Mouse (Mus musculus): Measurements from ENCODE around the gene Fcgr1. TPM values are rescaled to one million over a fixed set of nuclear protein-coding genes. Genes with fewer than 3 reads are reported as not detected.
"Not testable (repeated sequence)": the region's sequence is repeated elsewhere in the genome, so short reads cannot be mapped to it uniquely, and the experiment has no call there.

Fcgr1 gene
- polyA plus RNA-seq, 1 experiment from 2014 or later, result 4.7 TPM

DNA sequence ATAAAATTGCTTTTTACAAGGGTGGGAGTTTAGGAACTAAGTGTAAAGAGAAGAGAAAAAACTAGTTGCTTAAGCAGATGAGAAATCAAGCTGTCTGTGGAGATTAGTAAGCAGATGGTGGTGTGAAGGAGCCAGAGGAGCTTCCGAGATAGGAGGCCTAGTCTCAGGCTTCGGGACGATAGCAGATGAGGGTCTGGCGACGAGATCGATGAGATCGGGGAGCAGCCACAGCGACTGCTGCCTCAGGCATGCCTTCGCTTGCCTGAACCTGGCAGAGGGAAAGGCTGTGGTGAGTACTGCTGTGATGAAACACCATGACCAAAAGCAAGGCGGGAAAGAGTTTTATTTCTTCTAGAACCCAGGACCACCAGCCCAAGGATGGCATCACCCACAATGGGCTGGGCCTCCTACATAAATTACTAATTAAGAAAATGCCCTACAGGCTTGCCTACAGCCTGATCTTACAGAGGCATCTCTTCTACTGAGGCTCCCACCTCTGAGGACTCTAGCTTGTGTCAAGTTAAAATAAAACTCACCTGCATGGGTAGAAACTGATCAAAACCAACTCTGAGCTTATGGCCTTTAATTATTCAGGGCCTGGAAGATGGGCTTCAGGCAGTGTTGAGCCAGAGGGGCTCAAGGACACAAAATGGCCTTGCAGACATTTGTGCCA is 39.0 kb downstream of the Fcgr1 start:
- Histone ChIP-seq H3K27me3 (replicated peaks; ENCODE audit: insufficient read depth, low read length) (peaks cover 13% of the 10 kb centered on the region), H3K4me3 (ENCODE audit: low read depth, low read length) (no peak overlapping the region), H3K4me2 (replicated peaks; ENCODE audit: low read depth, low read length) (no peak overlapping the region), H3K4me1 (ENCODE audit: insufficient read depth, low read depth, low read length) (no peaks in the 10 kb centered on the region), H3K27ac (ENCODE audit: low read length) (no peak overlapping the region), H3K36me3 (ENCODE audit: insufficient read depth, low read length) (no peaks in the 10 kb centered on the region), H3K9me3 (ENCODE audit: low read length) (no peaks in the 10 kb centered on the region), H3K9ac (replicated peaks; ENCODE audit: low read depth) (no peak overlapping the region)
- TF ChIP-seq CTCF (IDR thresholded peaks at IDR 0.05), result no peak
- no peak for TF ChIP-seq EP300 (IDR thresholded peaks at IDR 0.05)
- ATAC-seq, result no peak
- DNase-seq (ENCODE audit: low spot score), result no peak
- 54% methylated on average over 10 of the region's 10 CpGs for WGBS

GRCm38 (mm10) chr3:96251787-96252186 is 42.0 kb downstream of the Fcgr1 start:
- Histone ChIP-seq H3K27ac (ENCODE audit: low read length) (no peak overlapping the region), H3K27me3 (replicated peaks; ENCODE audit: insufficient read depth, low read length) (peaks cover 3% of the 10 kb centered on the region; the same call in 1 of the 2 replicates), H3K36me3 (ENCODE audit: insufficient read depth, low read length) (no peaks in the 10 kb centered on the region), H3K9me3 (ENCODE audit: low read length) (no peaks in the 10 kb centered on the region), H3K9ac (replicated peaks; ENCODE audit: low read depth) (no peak overlapping the region), H3K4me2 (replicated peaks; ENCODE audit: low read depth, low read length) (no peak overlapping the region), H3K4me3 (ENCODE audit: low read depth, low read length) (no peak overlapping the region), H3K4me1 (ENCODE audit: insufficient read depth, low read depth, low read length) (0 out of 2 replicates have a peak, but pooled peaks cover 3% of the 10 kb centered on the region)
- ATAC-seq, result no peak
- WGBS, result 86% methylated on average over 3 of the region's 3 CpGs
- TF ChIP-seq EP300 (IDR thresholded peaks at IDR 0.05) (no peak), CTCF (IDR thresholded peaks at IDR 0.05) (no peak)
- no peak for DNase-seq (ENCODE audit: low spot score)

- no peak overlapping the region for H3K9ac ChIP-seq (replicated peaks; ENCODE audit: low read depth)
- ATAC-seq, result no peak
- no peak for DNase-seq (ENCODE audit: low spot score)
- H3K9me3 ChIP-seq (ENCODE audit: low read length), result no peaks in the 10 kb centered on the region
- no peak for TF ChIP-seq EP300 (IDR thresholded peaks at IDR 0.05)
- H3K27me3 ChIP-seq (replicated peaks; ENCODE audit: insufficient read depth, low read length), result peaks cover 3% of the 10 kb centered on the region; the same call in 1 of the 2 replicates
- no peak overlapping the region for H3K27ac ChIP-seq (ENCODE audit: low read length)
- H3K4me3 ChIP-seq (ENCODE audit: low read depth, low read length), result no peak overlapping the region
- 72% methylated on average over 3 of the region's 3 CpGs for WGBS
- no peaks in the 10 kb centered on the region for H3K36me3 ChIP-seq (ENCODE audit: insufficient read depth, low read length)
- no peak overlapping the region for H3K4me2 ChIP-seq (replicated peaks; ENCODE audit: low read depth, low read length)
- H3K4me1 ChIP-seq (ENCODE audit: insufficient read depth, low read depth, low read length), result 0 out of 2 replicates have a peak, but pooled peaks cover 3% of the 10 kb centered on the region
Measured at GRCm38 (mm10) chr3:96250890-96251289, 42.9 kb downstream of the Fcgr1 start.

DNA sequence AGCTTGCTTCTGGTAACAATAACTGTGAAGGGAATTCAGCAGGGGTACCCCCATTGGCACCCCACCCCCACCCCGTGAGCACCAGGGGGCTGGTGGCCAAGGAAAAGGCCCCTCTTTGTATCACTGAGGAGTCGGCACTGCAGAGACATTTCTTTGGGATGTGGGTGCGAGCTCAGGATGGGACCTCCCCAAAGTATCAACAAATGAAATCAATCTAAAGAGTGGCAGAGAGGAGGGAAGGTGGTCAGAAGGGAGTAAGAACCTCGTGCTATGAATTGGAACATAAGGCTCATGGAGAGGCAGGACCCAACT is 44.8 kb downstream of the Fcgr1 start:
- Histone ChIP-seq H3K4me2 (replicated peaks; ENCODE audit: low read depth, low read length) (no peak overlapping the region), H3K4me1 (ENCODE audit: insufficient read depth, low read depth, low read length) (peaks cover 7% of the 10 kb centered on the region; the same call in 1 of the 2 replicates), H3K9me3 (ENCODE audit: low read length) (no peaks in the 10 kb centered on the region), H3K27ac (ENCODE audit: low read length) (no peak overlapping the region), H3K4me3 (ENCODE audit: low read depth, low read length) (no peak overlapping the region), H3K36me3 (ENCODE audit: insufficient read depth, low read length) (no peaks in the 10 kb centered on the region), H3K9ac (replicated peaks; ENCODE audit: low read depth) (no peak overlapping the region), H3K27me3 (replicated peaks; ENCODE audit: insufficient read depth, low read length) (peaks cover 2% of the 10 kb centered on the region; the same call in 1 of the 2 replicates)
- no peak for TF ChIP-seq EP300 (IDR thresholded peaks at IDR 0.05)
- TF ChIP-seq CTCF (IDR thresholded peaks at IDR 0.05), result no peak
- 48% methylated on average over 4 of the region's 4 CpGs for WGBS
- no peak for ATAC-seq
- DNase-seq (ENCODE audit: low spot score), result no peak

GRCm38 (mm10) chr3:96248141-96249033 is 45.4 kb downstream of the Fcgr1 start:
- H3K27ac ChIP-seq (ENCODE audit: low read length), result no peak overlapping the region
- WGBS, result 36% methylated on average over 6 of the region's 6 CpGs
- H3K4me1 ChIP-seq (ENCODE audit: insufficient read depth, low read depth, low read length), result peaks cover 10% of the 10 kb centered on the region; the same call in 1 of the 2 replicates
- DNase-seq (ENCODE audit: low spot score), result no peak
- TF ChIP-seq EP300 (IDR thresholded peaks at IDR 0.05) (no peak), CTCF (IDR thresholded peaks at IDR 0.05) (no peak)
- H3K27me3 ChIP-seq (replicated peaks; ENCODE audit: insufficient read depth, low read length), result no peaks in the 10 kb centered on the region; the same call in 1 of the 2 replicates
- H3K4me2 ChIP-seq (replicated peaks; ENCODE audit: low read depth, low read length), result no peak overlapping the region
- H3K9me3 ChIP-seq (ENCODE audit: low read length), result no peaks in the 10 kb centered on the region
- no peak overlapping the region for H3K4me3 ChIP-seq (ENCODE audit: low read depth, low read length)
- no peak overlapping the region for H3K9ac ChIP-seq (replicated peaks; ENCODE audit: low read depth)
- no peak for ATAC-seq
- no peaks in the 10 kb centered on the region for H3K36me3 ChIP-seq (ENCODE audit: insufficient read depth, low read length)

DNA sequence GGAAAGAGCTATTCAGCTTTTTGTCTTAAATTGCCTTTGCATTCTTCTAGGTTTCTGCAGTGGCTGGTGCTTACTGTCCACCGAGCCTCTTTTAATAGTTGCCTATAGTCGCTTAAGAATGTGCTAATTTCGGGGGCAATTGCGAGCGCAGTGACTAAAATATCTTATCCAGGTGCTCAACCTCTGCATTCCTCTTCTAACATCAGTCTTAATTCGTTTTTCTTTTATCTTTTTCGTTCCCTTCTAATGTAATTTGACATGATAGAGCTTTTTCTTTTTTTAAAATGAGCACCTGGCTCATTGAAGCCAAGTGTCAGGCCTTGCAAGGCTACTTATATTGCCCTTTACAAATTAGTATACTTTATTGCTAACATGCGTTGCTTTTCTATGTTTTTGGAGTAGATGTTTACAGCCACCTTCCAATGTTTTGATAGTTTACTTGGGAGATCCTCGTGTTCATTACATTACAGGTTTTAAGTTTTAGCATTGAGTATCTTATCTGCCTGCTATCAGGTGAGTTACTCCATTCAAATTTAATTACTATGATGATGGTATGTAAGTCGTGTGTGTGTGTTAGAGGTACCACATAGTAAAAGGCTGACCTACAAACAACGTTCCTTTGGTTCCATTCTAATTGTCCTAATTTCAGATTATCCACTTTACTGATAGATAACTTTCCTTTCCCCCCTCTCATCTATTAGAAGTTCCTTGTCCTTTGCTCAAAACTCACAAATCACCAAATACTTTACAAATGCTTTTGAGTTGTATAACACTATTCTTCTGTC is 46.2 kb downstream of the Fcgr1 start:
- TF ChIP-seq CTCF (IDR thresholded peaks at IDR 0.05), result no peak
- TF ChIP-seq EP300 (IDR thresholded peaks at IDR 0.05), result no peak
- Histone ChIP-seq H3K9ac (replicated peaks; ENCODE audit: low read depth) (no peak overlapping the region), H3K4me3 (ENCODE audit: low read depth, low read length) (no peak overlapping the region), H3K9me3 (ENCODE audit: low read length) (no peaks in the 10 kb centered on the region), H3K27ac (ENCODE audit: low read length) (no peak overlapping the region), H3K36me3 (ENCODE audit: insufficient read depth, low read length) (no peaks in the 10 kb centered on the region), H3K4me2 (replicated peaks; ENCODE audit: low read depth, low read length) (no peak overlapping the region; the same call in 1 of the 2 replicates), H3K27me3 (replicated peaks; ENCODE audit: insufficient read depth, low read length) (no peaks in the 10 kb centered on the region), H3K4me1 (ENCODE audit: insufficient read depth, low read depth, low read length) (peaks cover 10% of the 10 kb centered on the region; the same call in 1 of the 2 replicates)
- 13% methylated on average over 11 of the region's 11 CpGs for WGBS
- DNase-seq (ENCODE audit: low spot score), result no peak
- ATAC-seq, result no peak

DNA sequence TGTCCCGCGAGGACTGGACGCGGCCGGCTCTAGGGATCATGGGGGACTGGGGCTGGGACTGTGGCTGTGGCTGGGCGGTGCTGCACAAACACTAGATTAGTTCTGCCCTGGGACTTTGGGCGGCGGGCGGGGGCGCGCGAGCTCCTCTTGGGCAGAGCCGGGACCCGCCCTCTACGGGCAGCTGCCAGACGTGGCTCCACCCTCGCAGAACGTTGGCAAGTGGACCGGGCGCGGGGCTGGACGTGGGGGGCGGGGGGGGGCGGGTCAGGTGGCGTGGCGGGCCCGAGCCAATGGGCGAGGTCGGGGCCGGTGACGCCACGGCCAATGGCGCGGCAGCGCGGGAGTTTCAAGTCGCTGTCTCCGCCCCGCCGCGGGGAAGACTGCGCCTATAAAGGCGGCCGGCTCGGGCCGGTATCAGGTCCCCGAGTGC is 47.3 kb downstream of the Fcgr1 start, which contains the start of gene Hist2h3c1:
Hist2h3c1 (plus strand) TSS at position 259 of the 430 bp plus-strand sequence.
- H3K27me3 ChIP-seq (replicated peaks; ENCODE audit: insufficient read depth, low read length); DNase-seq (ENCODE audit: low spot score); H3K9ac ChIP-seq (replicated peaks; ENCODE audit: low read depth); H3K36me3 ChIP-seq (ENCODE audit: insufficient read depth, low read length); H3K27ac ChIP-seq (ENCODE audit: low read length); H3K9me3 ChIP-seq (ENCODE audit: low read length); H3K4me2 ChIP-seq (replicated peaks; ENCODE audit: low read depth, low read length); H3K4me1 ChIP-seq (ENCODE audit: insufficient read depth, low read depth, low read length): not testable (repeated sequence)
- WGBS, result no CpG with 5 or more reads among the region's 47 CpGs
- peak; percentile 91 for ATAC-seq
- peak within 1 kb of the TSS; percentile 25; the same call in 1 of the 2 replicates for H3K4me3 ChIP-seq (ENCODE audit: low read depth, low read length)

- H3K4me3 ChIP-seq (ENCODE audit: low read depth, low read length), result peak overlapping the region; percentile 25; the same call in 1 of the 2 replicates
- not testable (repeated sequence) for H3K36me3 ChIP-seq (ENCODE audit: insufficient read depth, low read length); ATAC-seq; H3K27ac ChIP-seq (ENCODE audit: low read length); H3K27me3 ChIP-seq (replicated peaks; ENCODE audit: insufficient read depth, low read length); DNase-seq (ENCODE audit: low spot score); H3K9ac ChIP-seq (replicated peaks; ENCODE audit: low read depth); H3K4me2 ChIP-seq (replicated peaks; ENCODE audit: low read depth, low read length); H3K9me3 ChIP-seq (ENCODE audit: low read length)
- H3K4me1 ChIP-seq (ENCODE audit: insufficient read depth, low read depth, low read length), result peaks cover 10% of the 10 kb centered on the region
- 0% methylated on average over 10 of the region's 21 CpGs for WGBS
Measured at GRCm38 (mm10) chr3:96246018-96246417, 47.8 kb downstream of the Fcgr1 start.

Data from lung, postnatal 0 days (tissue).